Mouse (Mus musculus) bone marrow macrophage, adult 2 months (primary cell): ENCODE data around the gene Gm10322.

Experiments used
- CTCF ChIP-seq: IDR thresholded peaks from 2 replicates; pipeline ENCODE4 v1.5.1; 2012; ENCODE audit warnings: low read depth, mild to moderate bottlenecking, low read length, moderate library complexity
- POLR2A ChIP-seq: IDR thresholded peaks from 2 replicates; pipeline ENCODE4 v1.6.1; 2012; ENCODE audit warnings: mild to moderate bottlenecking, low read depth, low read length, borderline replicate concordance

DNA sequence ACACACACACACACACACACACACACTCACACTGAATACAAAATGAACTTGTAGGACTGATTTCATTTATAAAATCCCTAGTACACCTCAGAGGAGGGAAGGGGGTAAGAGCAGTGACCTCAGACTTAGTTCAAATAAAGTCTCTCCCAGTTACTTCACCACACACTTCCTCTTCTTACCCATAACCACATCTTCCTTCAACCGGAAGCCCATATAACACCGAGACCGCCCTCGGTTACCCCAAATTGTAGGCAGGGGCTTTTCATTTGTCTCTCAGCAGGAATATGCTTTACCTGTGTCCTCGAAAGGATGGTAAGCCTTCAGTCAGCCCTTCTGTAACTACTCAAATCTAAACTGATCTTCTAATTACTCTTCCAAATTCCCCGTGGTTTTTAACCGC, 26.4 kb upstream of the Gm10322 start:
- no peak for TF ChIP-seq POLR2A
- TF ChIP-seq CTCF = no peak
